Mouse (Mus musculus): ENCODE results near the gene Nlgn3. TPM values are rescaled to one million over a fixed set of nuclear protein-coding genes. Genes with fewer than 3 reads are reported as not detected.
A peak's percentile ranks its signal among the peaks of the same experiment; 100 is the strongest.

Gene Nlgn3
- polyA plus RNA-seq, 1 experiment from 2014 or later, result 0.25 TPM

- ATAC-seq, result no peak
- Histone ChIP-seq H3K27ac (ENCODE audit: low read length) (no peak overlapping the region), H3K36me3 (ENCODE audit: insufficient read depth, low read length) (no peaks in the 10 kb centered on the region), H3K4me3 (ENCODE audit: low read depth, low read length) (no peak overlapping the region), H3K9me3 (ENCODE audit: low read length) (no peaks in the 10 kb centered on the region), H3K9ac (replicated peaks; ENCODE audit: low read depth) (no peak overlapping the region), H3K27me3 (replicated peaks; ENCODE audit: insufficient read depth, low read length) (no peaks in the 10 kb centered on the region), H3K4me1 (ENCODE audit: insufficient read depth, low read depth, low read length) (no peaks in the 10 kb centered on the region), H3K4me2 (replicated peaks; ENCODE audit: low read depth, low read length) (no peak overlapping the region)
- 80% methylated on average over 10 of the region's 12 CpGs for WGBS
- TF ChIP-seq EP300 (IDR thresholded peaks at IDR 0.05), result no peak
- TF ChIP-seq CTCF (IDR thresholded peaks at IDR 0.05), result no peak
- no peak for DNase-seq (ENCODE audit: low spot score)
Measured at GRCm38 (mm10) chrX:101319775-101320174, 20.8 kb downstream of the Nlgn3 start.

DNA sequence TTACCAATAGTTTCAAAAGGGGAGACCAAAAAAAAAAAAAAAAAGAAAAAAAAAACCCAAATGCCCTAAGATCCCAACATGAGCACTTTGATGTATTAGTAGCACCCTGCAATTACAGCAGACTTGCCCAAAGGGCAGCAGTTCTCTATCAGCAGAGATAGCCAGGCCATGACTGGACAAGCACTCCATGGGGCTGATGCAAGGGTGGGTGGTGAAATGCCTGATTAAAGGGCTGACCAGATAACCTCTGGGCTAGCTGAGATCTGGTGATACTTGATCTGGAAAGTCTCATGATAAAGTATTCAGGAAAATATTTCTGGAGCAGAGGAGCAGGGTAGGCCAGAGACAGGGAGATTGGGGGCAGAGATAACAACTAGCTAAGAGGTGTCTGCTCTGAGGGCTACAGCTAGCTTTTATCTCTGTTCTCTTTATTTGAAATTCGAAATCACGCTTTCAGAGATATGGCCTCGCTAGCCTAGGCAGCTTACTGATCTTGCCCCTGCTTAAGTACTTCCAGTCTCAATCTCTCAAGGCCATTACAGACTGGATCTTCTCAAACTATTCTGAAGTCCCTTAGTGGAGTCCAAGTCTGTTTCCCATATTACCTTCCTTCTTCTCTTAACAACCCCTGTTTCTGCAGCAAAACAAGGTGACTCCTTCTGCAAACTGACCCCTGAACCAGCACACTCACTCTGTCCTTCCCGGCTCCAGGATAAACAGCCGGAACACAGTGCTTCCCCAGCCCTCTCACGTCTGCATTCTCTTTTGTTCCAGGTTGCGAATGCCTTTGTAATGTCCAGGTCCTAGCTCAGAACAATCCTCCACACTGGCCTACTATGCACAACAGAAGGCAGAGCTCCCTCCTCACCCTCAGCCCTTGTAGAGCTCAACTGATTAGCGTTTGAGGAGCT, 27.3 kb downstream of the Nlgn3 start:
- TF ChIP-seq EP300 (IDR thresholded peaks at IDR 0.05), result no peak

DNA sequence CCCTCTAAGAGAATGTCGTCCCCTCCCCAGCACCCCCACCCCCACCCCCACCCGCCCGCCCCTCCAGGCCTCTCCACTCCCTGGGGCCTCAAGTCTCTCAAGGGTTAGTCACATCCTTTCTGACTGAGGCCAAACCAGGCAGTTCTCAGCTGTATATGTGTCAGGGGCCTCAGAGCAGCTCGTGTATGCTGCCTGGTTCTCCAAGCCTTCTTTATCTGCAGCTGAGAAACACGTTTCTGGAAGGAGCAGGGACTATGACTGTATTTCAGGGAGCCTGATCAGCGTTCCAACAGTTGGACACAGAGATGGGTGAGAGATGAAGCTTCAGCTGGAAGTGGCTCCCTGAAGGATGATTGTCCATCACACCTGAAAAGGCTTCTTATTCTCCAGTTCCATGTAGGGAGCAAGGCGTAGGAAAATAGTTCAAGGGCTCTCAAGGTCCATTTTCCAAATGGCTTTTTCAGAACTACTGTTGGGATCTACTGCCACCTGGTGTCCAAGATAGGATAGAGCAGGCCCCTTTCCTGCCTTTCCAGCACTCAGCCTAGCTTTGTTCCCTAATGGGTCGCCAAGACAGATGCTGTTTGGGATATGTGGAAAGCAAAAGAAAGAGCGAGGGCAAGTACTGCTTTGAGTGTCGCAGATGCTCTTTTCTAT, 30.5 kb downstream of the Nlgn3 start:
- H3K9ac ChIP-seq (replicated peaks; ENCODE audit: low read depth), result no peak overlapping the region
- H3K4me2 ChIP-seq (replicated peaks; ENCODE audit: low read depth, low read length), result no peak overlapping the region
- DNase-seq (ENCODE audit: low spot score), result peak; percentile 77
- no peak overlapping the region for H3K4me3 ChIP-seq (ENCODE audit: low read depth, low read length)
- no peaks in the 10 kb centered on the region for H3K27me3 ChIP-seq (replicated peaks; ENCODE audit: insufficient read depth, low read length)
- no peaks in the 10 kb centered on the region for H3K4me1 ChIP-seq (ENCODE audit: insufficient read depth, low read depth, low read length)
- no peaks in the 10 kb centered on the region for H3K36me3 ChIP-seq (ENCODE audit: insufficient read depth, low read length)
- no peaks in the 10 kb centered on the region for H3K9me3 ChIP-seq (ENCODE audit: low read length)
- WGBS, result 15% methylated on average over 8 of the region's 10 CpGs
- no peak overlapping the region for H3K27ac ChIP-seq (ENCODE audit: low read length)
- no peak for ATAC-seq
- peak; percentile 83 for TF ChIP-seq CTCF (IDR thresholded peaks at IDR 0.05)
- no peak; the same call in 1 of the 2 replicates for TF ChIP-seq EP300 (IDR thresholded peaks at IDR 0.05)

More for the DNA sequence above, 27.3 kb downstream of the Nlgn3 start:
- no peak overlapping the region for H3K4me2 ChIP-seq (replicated peaks; ENCODE audit: low read depth, low read length)
- WGBS, result 43% methylated on average over 8 of the region's 8 CpGs
- no peak for ATAC-seq
- H3K27ac ChIP-seq (ENCODE audit: low read length), result no peak overlapping the region
- H3K9me3 ChIP-seq (ENCODE audit: low read length), result no peaks in the 10 kb centered on the region
- H3K36me3 ChIP-seq (ENCODE audit: insufficient read depth, low read length), result no peaks in the 10 kb centered on the region
- no peak for DNase-seq (ENCODE audit: low spot score)
- H3K4me1 ChIP-seq (ENCODE audit: insufficient read depth, low read depth, low read length), result no peaks in the 10 kb centered on the region
- H3K27me3 ChIP-seq (replicated peaks; ENCODE audit: insufficient read depth, low read length), result no peaks in the 10 kb centered on the region
- no peak overlapping the region for H3K9ac ChIP-seq (replicated peaks; ENCODE audit: low read depth)
- no peak overlapping the region for H3K4me3 ChIP-seq (ENCODE audit: low read depth, low read length)

- no peaks in the 10 kb centered on the region for H3K27me3 ChIP-seq (replicated peaks; ENCODE audit: insufficient read depth, low read length)
- H3K4me3 ChIP-seq (ENCODE audit: low read depth, low read length), result peak overlapping the region; percentile 21
- H3K9me3 ChIP-seq (ENCODE audit: low read length), result no peaks in the 10 kb centered on the region
- TF ChIP-seq CTCF (IDR thresholded peaks at IDR 0.05) (no peak), EP300 (IDR thresholded peaks at IDR 0.05) (0 out of 2 replicates have a peak, but pooled peaks have one; percentile 5)
- WGBS, result 34% methylated on average over 8 of the region's 9 CpGs
- no peak overlapping the region for H3K9ac ChIP-seq (replicated peaks; ENCODE audit: low read depth)
- peak overlapping the region; percentile 91 for H3K27ac ChIP-seq (ENCODE audit: low read length)
- DNase-seq (ENCODE audit: low spot score) (no peak), ATAC-seq (peak; percentile 46)
- no peaks in the 10 kb centered on the region for H3K36me3 ChIP-seq (ENCODE audit: insufficient read depth, low read length)
- H3K4me2 ChIP-seq (replicated peaks; ENCODE audit: low read depth, low read length), result peak overlapping the region; percentile 43; the same call in 1 of the 2 replicates
- no peaks in the 10 kb centered on the region for H3K4me1 ChIP-seq (ENCODE audit: insufficient read depth, low read depth, low read length)
Measured at GRCm38 (mm10) chrX:101332031-101332374, 33.0 kb downstream of the Nlgn3 start.

GRCm38 (mm10) chrX:101332375-101333211, 33.6 kb downstream of the Nlgn3 start:
- no peaks in the 10 kb centered on the region for H3K36me3 ChIP-seq (ENCODE audit: insufficient read depth, low read length)
- 9% methylated on average over 29 of the region's 49 CpGs for WGBS
- DNase-seq (ENCODE audit: low spot score), result peak; percentile 98
- H3K9ac ChIP-seq (replicated peaks; ENCODE audit: low read depth), result peak overlapping the region; percentile 41; the same call in 1 of the 2 replicates
- H3K27me3 ChIP-seq (replicated peaks; ENCODE audit: insufficient read depth, low read length), result no peaks in the 10 kb centered on the region
- H3K4me1 ChIP-seq (ENCODE audit: insufficient read depth, low read depth, low read length), result no peaks in the 10 kb centered on the region
- peak overlapping the region; percentile 91 for H3K27ac ChIP-seq (ENCODE audit: low read length)
- H3K4me2 ChIP-seq (replicated peaks; ENCODE audit: low read depth, low read length), result peak overlapping the region; percentile 58
- TF ChIP-seq EP300 (IDR thresholded peaks at IDR 0.05) (peak; percentile 35; the same call in 1 of the 2 replicates), CTCF (IDR thresholded peaks at IDR 0.05) (no peak)
- H3K4me3 ChIP-seq (ENCODE audit: low read depth, low read length), result peak overlapping the region; percentile 37
- H3K9me3 ChIP-seq (ENCODE audit: low read length), result no peaks in the 10 kb centered on the region
- peak; percentile 98 for ATAC-seq

DNA sequence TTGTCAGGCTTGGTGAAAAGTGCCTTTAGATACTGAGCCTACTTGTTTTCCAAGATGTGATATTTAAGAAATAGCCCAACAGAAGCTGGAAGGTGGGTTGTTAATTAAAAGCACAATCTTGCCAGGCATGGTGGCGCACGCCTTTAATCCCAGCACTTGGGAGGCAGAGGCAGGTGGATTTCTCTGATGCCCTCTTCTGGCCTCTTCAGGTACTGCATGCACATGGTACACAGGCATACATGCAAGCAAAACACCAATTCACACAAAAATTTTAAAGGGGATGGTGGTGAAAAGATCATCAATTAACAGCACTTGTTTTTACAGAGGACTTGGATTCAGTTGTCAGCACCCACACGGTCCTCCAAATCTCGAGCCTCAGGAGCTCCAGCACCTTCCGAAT, 35.6 kb downstream of the Nlgn3 start:
- Histone ChIP-seq H3K9me3 (ENCODE audit: low read length) (no peaks in the 10 kb centered on the region), H3K27ac (ENCODE audit: low read length) (no peak overlapping the region), H3K4me1 (ENCODE audit: insufficient read depth, low read depth, low read length) (no peaks in the 10 kb centered on the region), H3K4me2 (replicated peaks; ENCODE audit: low read depth, low read length) (no peak overlapping the region), H3K27me3 (replicated peaks; ENCODE audit: insufficient read depth, low read length) (no peaks in the 10 kb centered on the region), H3K36me3 (ENCODE audit: insufficient read depth, low read length) (no peaks in the 10 kb centered on the region), H3K9ac (replicated peaks; ENCODE audit: low read depth) (no peak overlapping the region), H3K4me3 (ENCODE audit: low read depth, low read length) (no peak overlapping the region)
- ATAC-seq (no peak), DNase-seq (ENCODE audit: low spot score) (no peak)
- TF ChIP-seq CTCF (IDR thresholded peaks at IDR 0.05) (peak; percentile 61), EP300 (IDR thresholded peaks at IDR 0.05) (no peak)
- WGBS, result 89% methylated on average over 5 of the region's 5 CpGs
